Mouse (Mus musculus) bone marrow macrophage, adult 2 months (primary cell): ENCODE data around the gene Znfx1.

ENCODE experiments used
- CTCF ChIP-seq: IDR thresholded peaks from 2 replicates; pipeline ENCODE4 v1.5.1; 2012; ENCODE audit warnings: low read depth, mild to moderate bottlenecking, low read length, moderate library complexity
- POLR2A ChIP-seq: IDR thresholded peaks from 2 replicates; pipeline ENCODE4 v1.6.1; 2012; ENCODE audit warnings: mild to moderate bottlenecking, low read depth, low read length, borderline replicate concordance

- TF ChIP-seq CTCF (no peak), POLR2A (no peak)
Measured at GRCm38 (mm10) chr2:167056210-167056941, 6.4 kb downstream of the Znfx1 start.
